Mouse (Mus musculus): ENCODE measurements at regions not wholly inside any gene's neighbourhood (a gene's known extent, or its start where the extent isn't known, plus 50 kb on each side); places are given as distances from the start of the nearest gene placed in this dataset.

DNA sequence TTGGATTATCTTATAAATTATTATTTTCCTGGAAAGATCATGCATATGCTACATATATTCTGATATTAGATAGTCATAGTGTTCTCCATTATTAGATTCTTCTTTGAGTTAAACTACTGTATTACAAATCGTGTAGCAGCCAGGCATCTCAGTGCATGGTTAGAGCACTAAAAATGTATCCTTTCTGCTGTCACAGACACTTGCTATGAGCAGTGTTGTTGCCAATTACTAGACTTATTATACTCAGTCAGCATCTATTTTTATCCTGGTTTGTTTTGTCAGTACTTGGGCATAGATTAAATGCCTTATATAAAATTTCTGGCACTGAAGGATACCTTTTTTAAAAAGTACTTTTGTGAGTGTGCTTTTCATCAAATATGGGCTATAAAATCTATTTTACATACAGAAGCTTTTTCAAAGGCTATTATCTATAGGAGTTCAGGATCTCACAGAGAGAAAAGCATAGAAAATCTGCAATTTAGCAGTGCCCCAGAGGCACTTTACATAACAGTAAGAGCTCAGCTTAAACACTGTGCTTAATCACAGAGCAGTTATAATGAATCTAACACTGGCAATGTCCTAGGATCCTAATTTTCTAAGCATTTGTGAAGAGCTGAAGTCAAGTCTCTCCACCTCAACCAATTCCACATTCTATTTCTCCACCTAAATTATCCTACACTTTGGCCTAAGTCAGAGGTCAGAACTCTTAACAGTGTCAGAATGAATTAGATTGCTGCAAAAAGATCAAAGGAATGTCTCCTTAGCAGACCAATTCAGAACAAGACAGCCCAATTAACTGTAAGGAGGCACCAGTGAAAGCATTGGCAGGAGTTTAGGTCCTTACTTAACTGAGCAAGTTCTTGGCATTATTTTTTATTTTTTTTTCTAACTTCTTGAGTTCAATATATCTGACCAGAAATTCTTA is 301.8 kb upstream of the Tpm3-rs7 start:
- Histone ChIP-seq H3K27ac (ENCODE audit: low read length) (no peak overlapping the region), H3K9me3 (ENCODE audit: control insufficient read depth, low read length) (no peaks in the 10 kb centered on the region), H3K27me3 (replicated peaks; ENCODE audit: control insufficient read depth, insufficient read depth, low read length) (no peaks in the 10 kb centered on the region), H3K9ac (replicated peaks; ENCODE audit: low read depth, low read length) (no peak overlapping the region), H3K36me3 (ENCODE audit: control insufficient read depth, insufficient read depth) (no peaks in the 10 kb centered on the region), H3K4me2 (ENCODE audit: low read length) (no peak overlapping the region), H3K4me1 (replicated peaks; ENCODE audit: control insufficient read depth, insufficient read depth, low read length) (peaks cover 3% of the 10 kb centered on the region; the same call in 1 of the 2 replicates), H3K4me3 (replicated peaks; ENCODE audit: low read length) (no peak overlapping the region)
- 28% methylated on average over 1 of the region's 1 CpGs for WGBS
- peak; percentile 64 for ATAC-seq

DNA sequence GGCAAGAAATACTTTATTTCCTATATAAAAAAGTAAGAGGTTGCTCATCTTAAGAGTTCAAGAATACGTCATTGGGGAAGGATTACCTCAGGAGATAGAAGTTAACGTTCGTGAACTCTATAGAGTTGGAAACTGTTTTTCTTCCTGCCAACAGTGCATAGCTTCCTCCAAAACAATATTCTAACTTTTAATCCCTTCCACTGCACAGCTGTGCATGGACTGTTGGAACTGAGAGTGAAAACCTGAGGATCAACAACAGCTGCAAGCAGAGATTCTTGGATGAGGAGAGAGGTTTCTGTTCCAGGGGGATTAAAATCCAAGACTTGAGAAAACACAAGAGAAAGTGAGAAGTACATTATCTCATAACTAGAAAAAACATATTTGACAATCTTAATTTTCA is 288.2 kb upstream of the Tpm3-rs7 start:
- Histone ChIP-seq H3K27ac (ENCODE audit: low read length) (no peak overlapping the region), H3K9me3 (ENCODE audit: control insufficient read depth, low read length) (no peaks in the 10 kb centered on the region), H3K4me3 (replicated peaks; ENCODE audit: low read length) (no peak overlapping the region), H3K9ac (replicated peaks; ENCODE audit: low read depth, low read length) (no peak overlapping the region), H3K4me1 (replicated peaks; ENCODE audit: control insufficient read depth, insufficient read depth, low read length) (no peaks in the 10 kb centered on the region), H3K4me2 (ENCODE audit: low read length) (no peak overlapping the region), H3K36me3 (ENCODE audit: control insufficient read depth, insufficient read depth) (no peaks in the 10 kb centered on the region), H3K27me3 (replicated peaks; ENCODE audit: control insufficient read depth, insufficient read depth, low read length) (no peaks in the 10 kb centered on the region)
- ATAC-seq: no peak
- WGBS: 87% methylated on average over 3 of the region's 3 CpGs

All from forebrain, embryonic 16.5 days (tissue).